8 mouse cellular contexts compared by ENCODE assay signal in the genomic region with DNA sequence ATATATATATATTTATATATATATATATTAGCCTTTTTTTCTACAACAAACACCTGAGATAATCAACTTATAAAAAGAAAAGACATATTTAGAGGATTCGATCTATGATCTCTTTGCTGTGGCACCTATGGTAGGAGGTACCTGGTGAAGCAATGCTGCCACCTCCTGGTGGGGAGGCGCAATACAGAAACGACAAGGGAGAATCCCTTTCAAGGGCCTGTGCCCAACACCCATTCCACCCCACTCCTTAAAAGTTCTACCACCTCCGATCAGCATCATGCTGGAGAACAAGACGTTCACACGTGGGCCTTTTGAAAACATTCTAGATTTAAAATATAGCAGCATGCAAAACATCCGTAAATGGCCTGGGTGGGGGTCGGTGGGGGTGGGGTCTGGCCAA.
DNase-seq lines count a peak whose midpoint lies in the region; ATAC-seq and TF ChIP-seq lines count a peak whose summit lies in the region.

No protein-coding gene starts in this region.

- no peak for ATAC-seq in G1E (ENCODE audit: extremely low read depth, insufficient number of reproducible peaks, low FRiP score, poor library complexity, severe bottlenecking)

- H3K27me3 ChIP-seq in cerebellum, adult 2 months (ENCODE audit: control insufficient read depth, insufficient read depth, low read length), result no peaks in the 10 kb centered on the region
- H3K27me3 ChIP-seq in G1E (ENCODE audit: insufficient read depth, low read length), result peaks cover 3% of the 10 kb centered on the region; the same call in 1 of the 2 replicates
- H3K27me3 ChIP-seq in splenic B cell, adult 2 months (ENCODE audit: control insufficient read depth, insufficient read depth, low read length, poor library complexity, severe bottlenecking), result no peaks in the 10 kb centered on the region

- no peak for TF ChIP-seq POLR2A in cerebellum, adult 2 months (IDR thresholded peaks at IDR 0.05; ENCODE audit: borderline replicate concordance, insufficient read depth, low read length)

- no peaks in the 10 kb centered on the region for H3K36me3 ChIP-seq in G1E (replicated peaks)
- H3K36me3 ChIP-seq in splenic B cell, adult 2 months (ENCODE audit: control insufficient read depth, insufficient read depth, low read length, poor library complexity, severe bottlenecking), result no peaks in the 10 kb centered on the region

- peak; percentile 11 to 13 for DNase-seq in cerebellum, adult 2 months
- no peak for DNase-seq in cerebellum, adult 11-12 months
- DNase-seq in G1E (ENCODE audit: low spot score), result peak; percentile 8
- DNase-seq in cerebellum, postnatal 36 days, result peak; percentile 21 to 24
- DNase-seq in gastrocnemius, postnatal 25 days, result peak; percentile 14
- peak; percentile 67 for DNase-seq in kidney, postnatal 14 days
- DNase-seq in lung, postnatal 36 days, result peak; percentile 57
- peak; percentile 48 for DNase-seq in splenic B cell, adult 2 months (ENCODE audit: low read depth, low spot score)

- H3K27ac ChIP-seq in cerebellum, adult 2 months (ENCODE audit: insufficient read depth, low read length), result no peak overlapping the region

- WGBS in cerebellum, adult 2 months, result 33% methylated on average over 8 of the region's 8 CpGs

- H3K4me1 ChIP-seq in cerebellum, adult 2 months (ENCODE audit: control insufficient read depth, insufficient read depth, low read length), result no peaks in the 10 kb centered on the region
- no peaks in the 10 kb centered on the region for H3K4me1 ChIP-seq in G1E (ENCODE audit: insufficient read depth, low read depth, low read length)

- peak; percentile 59 for TF ChIP-seq CTCF in cerebellum, adult 2 months (IDR thresholded peaks at IDR 0.05; ENCODE audit: borderline replicate concordance, insufficient read depth, low read depth, low read length)
- TF ChIP-seq CTCF in G1E (IDR thresholded peaks at IDR 0.05; ENCODE audit: low read depth, low read length), result peak; percentile 58

- H3K4me3 ChIP-seq in cerebellum, adult 2 months (replicated peaks; ENCODE audit: insufficient read depth, low read depth, low read length), result no peak overlapping the region
- H3K4me3 ChIP-seq in G1E (ENCODE audit: low read depth, low read length), result no peak overlapping the region

- no peaks in the 10 kb centered on the region for H3K9me3 ChIP-seq in G1E (replicated peaks)
